Mouse (Mus musculus) myocyte (in vitro differentiated cells): ENCODE results near the gene Asb7.

Source experiments
- E2F4 ChIP-seq: IDR thresholded peaks from one replicate; pipeline ENCODE4 v1.6.1; 2011; ENCODE audit warnings: mild to moderate bottlenecking, control low read depth, moderate library complexity; ENCODE audit not compliant: insufficient read depth
- MAX ChIP-seq: IDR thresholded peaks from one replicate; pipeline ENCODE4 v1.6.1; 2011; ENCODE audit warnings: low read depth, mild to moderate bottlenecking, control low read depth
- MYOD1 ChIP-seq, 3 experiments: IDR thresholded peaks; one replicate each; pipeline ENCODE4 v1.6.1; 2011; ENCODE audit warnings: control low read depth in 2 of 3, low read depth in 2 of 3, mild to moderate bottlenecking in 2 of 3, moderate library complexity in 1 of 3; ENCODE audit not compliant: insufficient read length in 2 of 3, control insufficient read depth in 1 of 3
- POLR2A ChIP-seq: IDR thresholded peaks from one replicate; pipeline ENCODE4 v1.6.1; 2011; ENCODE audit warnings: low read depth, mild to moderate bottlenecking, control low read depth, moderate library complexity; ENCODE audit not compliant: insufficient read length
- POLR2AphosphoS2 ChIP-seq: IDR thresholded peaks from one replicate; pipeline ENCODE4 v1.6.1; 2011; ENCODE audit warnings: low read depth, control low read depth; ENCODE audit not compliant: insufficient read length
- REST ChIP-seq: IDR thresholded peaks from one replicate; pipeline ENCODE4 v1.6.1; 2011; ENCODE audit warnings: mild to moderate bottlenecking, control low read depth, moderate library complexity; ENCODE audit not compliant: insufficient read depth, insufficient read length
- TCF12 ChIP-seq: IDR thresholded peaks from one replicate; pipeline ENCODE4 v1.6.1; 2011; ENCODE audit warnings: mild to moderate bottlenecking, control low read depth; ENCODE audit not compliant: poor library complexity, insufficient read depth, severe bottlenecking
- USF1 ChIP-seq: IDR thresholded peaks from one replicate; pipeline ENCODE4 v1.6.1; 2011; ENCODE audit warnings: low read depth, mild to moderate bottlenecking, control low read depth, moderate library complexity

DNA sequence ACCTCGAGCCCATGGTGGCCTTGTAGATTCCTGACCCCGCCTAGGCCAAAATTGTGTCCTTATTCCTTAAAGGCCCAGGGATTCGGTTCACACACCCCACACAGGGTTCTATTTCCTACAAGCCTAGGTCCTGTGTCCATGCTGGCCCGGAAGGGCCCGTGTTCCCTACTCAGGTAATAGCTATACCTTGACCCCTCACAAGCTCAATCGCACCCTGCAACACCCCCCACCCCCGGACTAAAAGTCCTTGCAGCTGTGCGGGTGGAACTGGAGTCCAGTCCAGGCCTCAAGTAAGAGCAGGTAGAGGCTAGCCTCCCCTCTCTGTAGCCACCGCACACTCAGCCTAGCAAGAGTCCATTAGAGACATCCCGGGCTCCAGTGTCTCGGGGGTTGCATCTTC lies 44.5 kb upstream of the Asb7 start:
- no peak for TF ChIP-seq REST
- TF ChIP-seq MAX, result no peak
- TF ChIP-seq USF1, result no peak
- no peak for TF ChIP-seq POLR2AphosphoS2
- no peak for TF ChIP-seq POLR2A
- TF ChIP-seq E2F4, result no peak
- TF ChIP-seq TCF12, result no peak
- no peak for TF ChIP-seq MYOD1 (IDR thresholded peaks at IDR 0.05; ENCODE audit: control insufficient read depth in 1 of 3, insufficient read length in 2 of 3, low read depth in 2 of 3)
